Mouse (Mus musculus): ENCODE measurements around the gene Mcrip2.

Gene Mcrip2

GRCm38 (mm10) chr17:25865288-25865687 lies 3.3 kb downstream of the Mcrip2 start:
- no peak for DNase-seq (ENCODE audit: low spot score)

- no peak for DNase-seq (ENCODE audit: low spot score)
These were observed 4.3 kb downstream of the Mcrip2 start for GRCm38 (mm10) chr17:25864311-25864710.

DNA sequence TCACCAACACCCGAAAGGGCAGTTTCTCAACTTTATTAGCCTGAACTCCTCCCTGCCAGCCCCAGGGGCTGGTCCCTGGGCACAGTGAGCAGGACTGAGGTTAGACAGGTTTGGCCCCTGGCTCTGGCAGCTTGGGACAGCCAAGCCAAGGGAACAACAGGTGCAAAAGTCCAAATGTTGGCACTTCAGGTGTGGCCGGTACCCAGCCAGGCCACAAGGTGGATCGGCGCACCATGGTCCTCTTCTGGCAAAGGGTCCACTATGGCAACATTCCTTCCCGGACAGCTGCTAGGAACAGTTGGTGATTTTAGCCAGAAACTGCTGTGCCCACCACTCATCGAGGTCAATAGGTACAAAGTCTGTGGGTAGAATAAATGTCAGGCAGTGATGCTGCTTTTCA lies 4.9 kb downstream of the Mcrip2 start:
- no peak for DNase-seq (ENCODE audit: low spot score)

- DNase-seq (ENCODE audit: low spot score) = no peak
These were observed 6.6 kb downstream of the Mcrip2 start for GRCm38 (mm10) chr17:25861704-25862612.

GRCm38 (mm10) chr17:25860832-25861703 lies 7.5 kb downstream of the Mcrip2 start, which contains the start of gene Wdr90:
Wdr90 (minus strand) TSS chr17:25861501.
- peak; percentile 91 for DNase-seq (ENCODE audit: low spot score)

- no peak for DNase-seq (ENCODE audit: low spot score)
These were observed 8.3 kb downstream of the Mcrip2 start for GRCm38 (mm10) chr17:25860229-25860628.

- peak; percentile 90 for DNase-seq (ENCODE audit: low spot score)
These were observed 24.1 kb downstream of the Mcrip2 start, which contains the start of gene Rhot2 for GRCm38 (mm10) chr17:25844396-25844901. Rhot2 (minus strand) TSS chr17:25844851.

- no peak for DNase-seq (ENCODE audit: low spot score)
These were observed 24.7 kb downstream of the Mcrip2 start for GRCm38 (mm10) chr17:25843636-25844395.

GRCm38 (mm10) chr17:25843122-25843521 lies 25.4 kb downstream of the Mcrip2 start:
- no peak for DNase-seq (ENCODE audit: low spot score)

GRCm38 (mm10) chr17:25842509-25842908 lies 26.1 kb downstream of the Mcrip2 start:
- DNase-seq (ENCODE audit: low spot score) = no peak

DNA sequence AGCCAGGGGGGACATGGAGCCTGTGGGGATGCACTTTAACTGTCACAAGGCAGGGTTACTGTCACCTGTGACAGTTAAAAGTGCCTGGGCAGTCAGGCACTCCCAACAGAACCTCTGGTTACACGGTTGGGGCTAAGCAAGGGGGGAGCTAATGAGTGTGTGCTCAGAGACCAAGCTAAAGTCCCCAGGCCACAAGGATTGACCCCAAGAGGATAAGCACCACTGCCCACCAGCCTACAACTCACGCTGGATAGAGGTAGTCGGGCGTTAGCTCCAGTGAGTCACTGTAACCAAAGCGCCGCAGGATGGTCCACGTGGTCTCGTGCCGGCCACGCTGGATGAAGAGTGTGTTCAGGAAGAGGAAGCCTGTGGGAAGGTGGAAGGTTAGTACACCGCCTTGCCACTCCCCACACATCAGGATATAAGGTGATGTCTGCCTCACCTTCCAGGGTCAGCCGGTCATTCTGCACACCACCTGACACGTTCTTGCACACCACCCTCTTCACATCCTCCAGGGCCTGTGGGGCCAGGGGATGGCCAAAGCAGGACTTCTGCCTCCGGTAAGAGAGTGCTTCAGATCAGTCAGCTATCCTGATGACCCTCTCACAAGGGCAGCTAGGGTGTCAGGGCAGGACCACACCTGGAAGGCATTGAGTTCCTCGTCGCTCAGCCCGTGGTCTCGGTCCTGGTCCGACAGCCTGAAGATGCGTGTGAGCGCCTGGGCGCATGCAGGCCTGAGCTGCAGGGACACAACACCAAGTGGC lies 27.3 kb downstream of the Mcrip2 start, which contains the start of gene Gm20683:
Gene Gm20683 (minus strand): TSS at position 647 of the 764 bp plus-strand sequence.
- DNase-seq (ENCODE audit: low spot score) = no peak

- DNase-seq (ENCODE audit: low spot score) = no peak
These were observed 28.0 kb downstream of the Mcrip2 start for GRCm38 (mm10) chr17:25840519-25840918.

DNA sequence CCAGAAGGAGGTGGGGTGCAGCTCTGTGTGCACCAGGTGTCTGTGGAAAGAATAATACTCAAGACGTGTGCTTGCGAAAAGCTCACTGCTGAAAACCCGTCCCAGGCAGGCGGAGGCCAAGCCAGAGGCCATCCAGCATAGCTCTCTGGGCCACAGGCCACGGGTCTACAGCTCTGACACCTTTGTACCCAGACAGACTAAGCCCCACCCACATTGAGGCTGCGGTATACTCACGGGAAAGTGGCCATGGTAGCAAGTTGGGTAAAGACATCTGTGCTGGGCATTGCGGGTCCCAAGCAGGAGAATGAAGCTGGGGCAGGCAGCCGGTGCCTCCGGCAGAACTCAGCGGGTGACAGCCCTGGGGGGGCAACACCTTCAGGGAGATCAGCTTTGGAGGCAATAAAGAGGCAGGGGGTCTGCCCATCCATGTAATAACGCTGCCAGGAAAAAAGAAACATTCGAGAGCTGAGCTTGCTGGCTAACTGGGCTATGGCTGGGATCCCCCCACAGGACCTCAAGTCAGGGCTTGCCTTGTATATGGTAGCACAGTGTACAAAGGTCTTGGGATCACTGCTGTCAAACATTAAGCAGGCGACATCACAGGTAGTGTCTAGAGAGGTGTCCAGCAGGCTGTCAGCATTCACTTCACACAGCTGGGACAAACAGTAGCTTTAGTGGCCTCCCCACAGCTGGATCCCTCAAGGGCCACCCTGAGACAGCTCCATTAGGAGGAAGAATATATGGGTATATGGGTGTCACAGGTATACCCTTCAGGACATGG lies 28.9 kb downstream of the Mcrip2 start:
- DNase-seq (ENCODE audit: low spot score) = no peak

DNA sequence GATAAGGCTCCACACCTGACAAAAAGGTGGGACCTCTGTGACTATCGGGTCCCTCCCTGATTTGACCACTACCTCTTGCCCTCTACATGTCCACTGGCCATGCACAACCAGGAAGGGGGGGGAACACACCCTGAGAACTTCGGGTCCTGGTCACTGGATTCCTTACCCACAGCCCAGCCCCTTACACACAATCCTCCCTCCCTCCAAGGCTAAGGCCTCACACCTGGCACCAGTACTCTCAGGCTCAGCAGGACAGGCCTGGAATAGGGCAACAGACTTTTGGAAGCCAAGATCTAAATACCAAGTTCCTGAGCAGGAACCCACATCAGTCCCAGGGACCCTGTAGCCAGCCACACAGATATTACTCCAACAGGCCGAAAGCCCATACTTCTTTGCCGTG lies 29.7 kb downstream of the Mcrip2 start:
- no peak for DNase-seq (ENCODE audit: low spot score)

DNA sequence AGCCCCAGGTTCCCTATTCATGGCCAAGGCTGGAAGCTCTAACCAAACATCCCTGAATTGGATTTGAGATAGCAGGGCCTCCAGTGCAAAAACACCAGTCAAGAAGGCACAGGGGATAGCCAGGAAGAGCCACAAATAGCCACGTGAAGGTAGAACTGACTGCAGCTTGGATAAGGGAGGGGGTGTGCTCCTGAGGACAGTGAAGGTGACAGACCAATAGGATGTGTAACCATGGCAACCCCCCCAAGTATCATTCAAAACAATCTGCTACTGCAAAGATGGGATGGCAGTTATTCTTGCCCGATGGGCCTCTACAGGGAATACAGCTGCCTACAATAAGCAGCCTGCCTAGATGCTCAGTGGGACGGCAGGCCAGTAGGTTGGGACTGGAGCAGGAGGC lies 31.0 kb downstream of the Mcrip2 start:
- no peak for DNase-seq (ENCODE audit: low spot score)

DNA sequence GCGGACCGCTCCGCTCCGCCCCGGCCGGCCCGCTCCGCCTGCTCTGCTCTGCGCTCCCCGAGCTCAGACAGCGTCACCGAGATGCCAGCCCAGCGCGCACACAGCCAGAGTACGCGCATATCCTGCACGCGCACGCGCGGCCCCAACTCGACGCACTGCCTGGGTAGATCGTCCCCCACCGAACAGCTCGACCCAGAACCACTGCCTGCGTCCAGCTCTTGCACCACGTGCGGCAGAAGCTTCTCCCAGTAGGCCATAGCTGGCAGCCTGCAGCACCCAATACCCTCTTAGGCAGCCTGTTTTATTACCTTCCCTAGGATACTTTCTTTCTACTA lies 31.5 kb downstream of the Mcrip2 start, which contains the start of gene Rhbdl1:
Gene Rhbdl1 (minus strand): TSS at position 220 of the 335 bp plus-strand sequence.
- peak; percentile 81 for DNase-seq (ENCODE audit: low spot score)

- DNase-seq (ENCODE audit: low spot score) = no peak
These were observed 32.0 kb downstream of the Mcrip2 start for GRCm38 (mm10) chr17:25836397-25837075.

DNA sequence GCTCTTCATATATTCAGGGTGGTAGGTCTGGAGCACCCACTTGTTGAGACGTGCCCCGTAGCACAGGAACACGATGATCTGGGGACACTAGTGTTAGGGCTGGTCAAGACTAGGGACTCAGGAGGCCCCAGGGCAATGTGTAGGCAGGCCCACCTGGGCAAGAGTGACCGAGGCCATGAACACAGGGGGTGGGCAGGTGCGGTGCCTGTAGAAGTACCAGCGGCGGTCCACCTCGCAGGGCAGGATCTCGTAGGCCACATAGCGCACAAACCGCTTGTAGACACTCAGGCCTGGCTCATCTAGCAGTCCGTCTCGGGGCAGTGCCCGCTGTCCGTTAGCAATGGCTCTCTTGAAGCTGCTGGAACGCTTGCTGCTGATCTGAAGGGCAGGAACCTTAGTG lies 32.7 kb downstream of the Mcrip2 start:
- DNase-seq (ENCODE audit: low spot score) = no peak

GRCm38 (mm10) chr17:25835301-25835700 lies 33.3 kb downstream of the Mcrip2 start:
- no peak for DNase-seq (ENCODE audit: low spot score)

Measured in left cerebral cortex, adult 11 months (tissue).